Mouse (Mus musculus) embryo, embryonic 11 days (tissue): ENCODE measurements around the gene Tmem131.

Experiments used
- DNase-seq: peaks from one replicate; pipeline ENCODE4 v3.0.0-alpha.2; 2015

The Tmem131 gene

GRCm38 (mm10) chr1:36938348-36938747 lies 5.1 kb downstream of the Tmem131 start:
- peak; percentile 22 for DNase-seq

DNA sequence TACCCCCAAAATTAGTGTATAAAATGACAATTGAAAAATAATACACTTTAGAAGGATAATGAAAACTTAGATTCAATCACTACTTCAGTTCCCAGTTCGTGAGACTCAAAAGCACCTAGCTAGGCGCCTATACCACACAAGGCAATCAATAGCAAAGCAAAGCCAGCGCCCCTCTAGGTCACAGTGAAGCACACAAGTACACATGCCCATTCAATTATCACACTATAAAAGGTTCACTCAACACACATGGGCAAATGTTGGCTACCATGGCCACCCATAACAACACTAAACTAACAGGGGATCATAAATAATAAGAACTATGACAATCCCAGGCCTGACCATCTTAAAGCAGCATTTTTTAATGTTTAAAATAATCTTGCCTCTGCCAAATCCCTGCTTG lies 5.8 kb downstream of the Tmem131 start:
- DNase-seq: peak; percentile 42

DNA sequence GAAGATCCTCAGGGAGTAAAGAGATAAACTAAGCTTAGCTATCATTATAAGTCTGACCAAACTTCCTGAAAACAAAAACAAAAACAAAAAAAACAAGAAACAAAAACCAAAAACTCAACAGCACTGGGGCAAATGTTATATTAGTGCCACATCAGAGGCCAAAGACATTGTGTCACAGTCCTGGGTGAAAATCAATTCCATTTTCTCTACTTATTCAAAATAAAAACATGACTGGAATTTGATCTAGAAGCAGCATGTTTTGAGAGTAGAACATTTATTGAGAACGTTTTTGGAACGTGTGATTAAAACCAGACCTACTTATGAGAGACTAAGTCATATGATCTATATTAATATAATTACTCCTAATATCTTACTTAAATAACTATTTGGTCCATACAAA lies 6.5 kb downstream of the Tmem131 start:
- DNase-seq: no peak

DNA sequence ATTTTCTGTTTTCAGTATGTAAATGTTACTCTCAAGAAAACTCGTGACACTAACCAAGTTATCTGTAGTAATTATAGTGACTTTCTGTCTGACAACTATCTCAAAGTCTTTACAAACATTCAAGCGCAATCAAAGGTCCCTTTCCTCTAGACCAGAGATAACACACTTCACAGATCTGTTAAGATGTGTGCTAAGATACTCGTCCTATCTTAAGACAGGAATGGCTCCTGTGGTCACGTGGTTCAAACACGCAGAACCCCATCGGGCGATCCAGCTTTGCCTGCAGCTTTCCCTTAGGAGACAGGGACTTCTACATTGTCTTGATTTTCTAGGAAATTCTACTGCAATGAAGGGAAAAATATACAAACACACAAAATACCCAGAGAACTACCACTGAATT lies 6.9 kb downstream of the Tmem131 start:
- no peak for DNase-seq

- no peak for DNase-seq
Measured at GRCm38 (mm10) chr1:36934778-36935177, 8.7 kb downstream of the Tmem131 start.

GRCm38 (mm10) chr1:36933965-36934585 lies 9.4 kb downstream of the Tmem131 start:
- DNase-seq: peak; percentile 14

GRCm38 (mm10) chr1:36932231-36932630 lies 11.2 kb downstream of the Tmem131 start:
- DNase-seq: no peak

GRCm38 (mm10) chr1:36930911-36931310 lies 12.6 kb downstream of the Tmem131 start:
- no peak for DNase-seq

DNA sequence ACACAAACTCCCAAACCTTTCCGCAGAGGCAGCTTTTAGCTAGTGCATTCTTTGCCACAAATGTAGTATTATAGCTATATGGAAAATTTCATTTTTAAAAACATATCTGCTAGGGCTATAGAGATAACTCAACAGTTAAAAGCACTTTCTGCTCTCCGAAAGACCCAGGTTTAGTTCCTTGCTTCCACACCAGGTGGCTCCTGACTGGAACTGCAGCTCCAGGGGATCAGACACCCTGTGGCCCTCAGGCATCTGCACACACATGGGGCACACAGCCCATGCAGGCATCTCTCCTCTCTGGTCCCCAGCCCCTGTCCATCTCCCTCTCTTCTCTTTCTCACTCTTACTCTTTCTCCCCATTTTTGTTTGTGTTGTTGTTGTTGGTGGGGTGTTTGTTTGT lies 13.5 kb downstream of the Tmem131 start:
- DNase-seq: no peak

- no peak for DNase-seq
Measured at GRCm38 (mm10) chr1:36928357-36929330, 14.8 kb downstream of the Tmem131 start.

DNA sequence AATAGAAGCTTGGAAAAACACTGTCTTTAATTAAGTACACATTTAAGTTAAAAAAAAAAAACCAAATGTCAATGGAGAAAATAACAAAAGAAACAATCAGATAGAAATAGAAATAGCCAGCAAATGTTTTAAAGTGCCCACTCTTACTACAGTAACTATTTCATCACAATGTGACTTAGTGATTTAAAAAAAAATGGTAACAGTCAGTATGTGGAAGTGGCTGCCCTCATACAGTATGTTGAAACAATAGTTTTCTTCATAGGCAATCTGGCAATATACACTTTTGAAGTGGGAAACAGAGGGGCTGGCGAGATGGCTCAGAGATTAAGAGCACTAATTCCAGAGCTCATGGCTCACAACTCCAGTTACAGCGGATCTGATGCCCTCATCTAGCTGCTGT lies 15.9 kb downstream of the Tmem131 start:
- no peak for DNase-seq

- no peak for DNase-seq
Measured at GRCm38 (mm10) chr1:36926738-36927137, 16.7 kb downstream of the Tmem131 start.

DNA sequence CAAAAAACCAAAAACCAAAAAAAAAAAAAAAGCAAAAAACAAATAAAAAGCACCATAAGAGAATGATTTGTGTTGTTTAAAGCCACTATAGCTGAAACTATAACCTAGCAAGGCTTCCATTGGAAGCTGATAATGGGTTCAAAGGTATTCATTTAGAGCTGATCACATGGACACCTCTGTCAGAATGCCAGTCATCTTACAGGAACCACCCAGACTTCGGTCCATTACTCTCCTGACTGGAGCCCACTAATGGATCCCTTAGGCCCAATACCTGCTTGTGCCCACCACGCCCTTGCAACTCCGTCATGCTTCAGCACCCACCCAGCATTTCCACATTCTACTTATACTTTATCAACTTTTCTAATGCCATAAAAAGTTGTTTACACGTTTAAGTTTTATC lies 17.2 kb downstream of the Tmem131 start:
- no peak for DNase-seq

DNA sequence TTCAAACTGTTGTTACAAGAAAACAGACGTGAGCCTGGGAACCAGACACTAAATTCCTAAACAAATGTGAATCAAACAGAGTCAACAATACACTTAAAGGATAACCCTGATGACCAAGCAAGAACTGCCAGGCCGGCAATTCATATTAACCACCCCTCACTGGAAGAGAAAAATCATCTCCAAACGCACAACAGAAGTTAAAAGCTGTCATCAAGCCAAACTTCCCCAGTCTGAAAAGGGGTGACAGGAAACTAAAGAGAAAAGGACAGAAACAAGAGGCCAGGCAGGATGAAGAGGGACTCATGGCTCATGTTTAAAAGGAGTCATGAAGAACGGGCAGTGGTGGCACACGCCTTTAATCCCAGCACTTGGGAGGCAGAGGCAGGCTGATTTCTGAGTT lies 17.7 kb downstream of the Tmem131 start:
- DNase-seq: no peak

DNA sequence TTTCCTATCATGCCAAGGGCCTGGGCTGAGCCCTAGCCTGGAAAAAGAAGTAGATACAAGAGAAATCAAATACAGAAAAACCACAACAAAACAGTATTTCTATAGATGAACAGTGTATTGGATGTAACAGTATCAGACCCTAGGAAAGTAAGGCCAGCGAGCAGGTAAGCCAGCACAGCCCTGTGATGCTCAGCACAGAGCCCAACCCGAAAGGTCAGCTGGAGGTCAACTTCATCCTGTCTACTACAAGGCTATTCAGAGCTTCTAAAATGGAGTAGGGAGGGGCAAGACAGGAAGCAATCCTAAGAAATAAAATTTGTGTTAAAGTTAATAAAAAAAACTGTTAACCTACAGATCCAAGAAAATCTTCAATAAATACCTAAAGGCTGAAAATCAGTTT lies 18.6 kb downstream of the Tmem131 start:
- no peak for DNase-seq

GRCm38 (mm10) chr1:36923911-36924310 lies 19.6 kb downstream of the Tmem131 start:
- no peak for DNase-seq

DNA sequence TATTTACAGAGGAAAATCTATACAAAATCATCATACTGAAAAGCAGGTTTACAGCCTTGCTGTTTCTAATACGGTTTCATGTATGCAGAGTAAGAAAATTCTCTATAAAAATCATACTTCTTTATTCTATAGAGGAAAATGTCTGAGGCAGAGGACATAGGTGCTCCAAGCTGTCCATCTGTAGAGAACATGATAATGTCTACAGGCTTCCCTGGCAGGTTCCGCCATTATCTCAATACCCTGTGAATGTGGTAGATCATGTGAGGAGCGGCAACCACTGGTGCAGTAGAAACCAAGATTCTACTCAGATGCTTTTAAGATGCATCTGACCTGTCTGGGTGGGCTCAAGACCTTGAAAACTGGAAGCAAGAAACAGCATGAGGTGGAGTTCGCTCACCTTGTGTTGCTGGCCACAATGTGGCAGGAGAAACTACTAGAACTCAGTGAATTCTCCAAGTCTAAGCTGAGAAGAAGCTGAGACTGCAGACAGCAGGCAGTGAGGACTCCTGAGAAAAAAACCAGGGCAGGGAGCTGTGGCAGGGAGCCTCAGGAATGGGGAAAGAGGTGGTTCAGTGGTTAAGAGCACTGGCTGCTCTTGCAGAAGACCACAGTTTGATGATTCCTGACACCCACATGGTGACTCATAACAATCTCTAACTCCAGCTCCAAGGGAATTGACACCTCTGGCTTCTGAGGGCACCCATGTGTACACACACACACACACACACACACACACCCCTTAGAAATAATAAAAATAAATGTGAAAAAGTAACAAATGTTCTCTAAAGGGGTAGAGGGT lies 20.6 kb downstream of the Tmem131 start:
- DNase-seq: no peak

DNA sequence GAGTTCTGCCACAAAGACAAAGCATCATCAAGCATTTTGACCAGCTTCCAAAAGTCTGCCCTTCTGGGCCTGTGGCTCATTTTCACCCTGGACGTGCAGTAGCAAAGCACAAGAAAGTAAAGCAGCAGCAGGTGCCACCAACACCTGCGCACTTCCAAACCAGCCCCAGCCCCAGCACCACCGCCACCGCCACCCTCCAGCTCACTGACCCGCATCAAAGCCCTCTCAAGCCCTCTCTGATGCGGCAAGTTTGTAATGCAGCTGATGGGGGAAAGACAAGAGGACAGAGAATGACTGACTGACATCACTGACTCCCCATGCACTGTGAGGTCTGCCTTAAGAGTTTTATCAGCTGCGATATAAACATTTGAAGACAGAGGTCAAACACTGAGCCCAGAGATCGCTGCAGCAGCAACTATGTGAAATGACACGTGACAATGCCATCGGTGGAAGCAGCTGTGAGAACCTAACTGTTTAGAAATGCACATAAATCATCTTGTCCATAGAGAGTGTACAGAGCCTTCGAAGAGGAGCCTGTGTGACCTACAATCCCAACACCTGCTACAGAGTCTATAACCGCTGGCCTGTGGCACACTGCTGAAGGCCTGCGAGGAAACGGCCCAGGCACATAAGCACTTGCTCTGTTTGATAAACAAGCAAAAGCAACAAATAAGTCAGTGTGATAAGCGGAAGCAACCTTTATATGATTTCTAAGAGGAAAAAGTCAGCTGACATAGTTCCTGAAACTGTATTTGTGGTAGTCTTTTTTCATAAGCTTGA lies 21.7 kb downstream of the Tmem131 start:
- no peak for DNase-seq

- DNase-seq: no peak
Measured at GRCm38 (mm10) chr1:36920726-36921125, 22.7 kb downstream of the Tmem131 start.

- no peak for DNase-seq
Measured at GRCm38 (mm10) chr1:36920154-36920716, 23.2 kb downstream of the Tmem131 start.

DNA sequence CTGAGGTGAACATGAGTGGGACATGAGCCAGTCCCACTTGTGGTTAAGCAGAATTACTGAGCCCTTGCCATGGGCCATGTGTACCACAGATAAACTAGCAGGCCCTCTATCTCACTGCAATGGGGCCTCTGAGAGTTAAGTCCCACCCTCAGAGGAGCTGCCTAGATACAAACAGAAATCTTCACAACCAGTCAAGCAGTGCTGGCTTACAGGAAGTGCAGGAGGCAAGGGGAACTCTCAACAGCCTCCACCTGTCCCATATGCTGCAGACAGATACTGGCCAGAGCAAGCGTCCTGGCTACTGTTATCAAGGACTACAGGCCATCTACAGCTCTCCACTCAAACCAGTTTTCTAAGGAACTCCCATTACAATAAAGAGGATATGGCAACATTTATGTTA lies 23.7 kb downstream of the Tmem131 start:
- DNase-seq: no peak

DNA sequence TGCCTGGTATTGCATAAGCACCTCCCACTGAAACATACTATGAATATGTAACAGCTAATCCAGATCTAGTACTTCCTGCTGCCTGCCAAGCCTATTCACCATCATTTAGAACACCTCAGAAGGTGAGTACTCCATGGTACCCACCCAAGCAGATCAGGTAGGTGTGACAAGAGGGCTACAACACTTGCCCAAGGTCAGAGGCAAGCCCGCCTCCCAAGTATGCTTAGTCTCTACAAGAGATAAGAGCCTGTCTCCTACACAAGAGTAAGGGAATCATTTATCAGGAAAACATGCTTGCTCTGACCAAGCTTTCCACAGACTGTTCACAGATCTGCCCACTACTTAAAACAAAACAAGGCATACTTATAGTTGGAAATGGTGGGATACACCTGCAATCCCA lies 26.0 kb downstream of the Tmem131 start:
- DNase-seq: no peak
